Mouse (Mus musculus) olfactory bulb, adult 2 months (tissue): ENCODE data around the gene Atn1.

ENCODE experiments used
- CTCF ChIP-seq: fragments of 200-500 bp; IDR thresholded peaks from 2 replicates; pipeline ENCODE4 v1.5.1; 2012; ENCODE audit warnings: low read depth, mild to moderate bottlenecking, low read length, moderate library complexity; ENCODE audit not compliant: insufficient read depth
- POLR2A ChIP-seq: fragments of 200-500 bp; IDR thresholded peaks from 2 replicates; pipeline ENCODE4 v1.6.1; 2012; ENCODE audit warnings: mild to moderate bottlenecking, low read depth, low read length, moderate library complexity; ENCODE audit not compliant: insufficient read depth

DNA sequence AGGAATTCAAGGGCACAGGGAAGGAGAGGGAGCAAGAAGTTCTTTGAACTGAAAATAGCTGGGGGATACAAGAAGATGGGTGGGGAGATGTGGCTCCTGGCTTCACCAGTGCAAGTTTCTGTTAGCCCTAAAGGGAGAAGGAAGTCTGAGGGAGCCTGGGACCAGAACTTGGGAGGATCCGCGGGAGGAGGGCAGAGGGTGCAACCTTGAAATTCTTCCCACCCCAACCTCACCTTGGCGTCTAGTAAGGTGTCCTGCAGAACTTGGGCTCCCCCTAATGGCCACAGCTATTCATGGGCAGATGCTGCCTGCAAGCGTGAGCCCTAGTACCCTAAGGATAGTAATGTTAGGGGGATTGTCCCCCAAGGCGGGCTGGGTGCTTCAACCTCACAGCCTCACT lies 2.9 kb upstream of the Atn1 start:
- TF ChIP-seq POLR2A, result peak; percentile 41; the same call in 1 of the 2 replicates
- peak; percentile 74 for TF ChIP-seq CTCF
